Mouse (Mus musculus) embryonic facial prominence, embryonic 11.5 days (tissue): ENCODE data around the gene Zfp428. TPM values are rescaled to one million over a fixed set of nuclear protein-coding genes. Genes with fewer than 3 reads are reported as not detected.

Experiments
- ATAC-seq: fragments of 200-750 bp; cut with Nextera tagmentation; replicated peaks from 2 replicates; pipeline ENCODE4 v1.8.0; 2017; ENCODE audit warnings: low read depth; ENCODE audit not compliant: insufficient number of reproducible peaks, low FRiP score, low TSS enrichment
- DNase-seq: peaks from one replicate; pipeline ENCODE4 v3.0.0-alpha.2; 2015; ENCODE audit warnings: low spot score
- H3K27ac ChIP-seq: fragments of 300-500 bp; sonication (generic); replicated peaks from 2 replicates; pipeline ENCODE4 v1.5.1; 2014; ENCODE audit warnings: mild to moderate bottlenecking, low read depth, low read length, control low read depth
- H3K27me3 ChIP-seq: fragments of 300-500 bp; sonication (generic); 2 replicates; pipeline ENCODE4 v1.6.1; 2014; ENCODE audit warnings: mild to moderate bottlenecking, low read length, moderate library complexity, mixed read lengths; ENCODE audit not compliant: control insufficient read depth, insufficient read depth
- H3K36me3 ChIP-seq: fragments of 300-500 bp; sonication (generic); replicated peaks from 2 replicates; pipeline ENCODE4 v1.6.1; 2014; ENCODE audit warnings: low read depth, mild to moderate bottlenecking, low read length, moderate library complexity, mixed read lengths; ENCODE audit not compliant: control insufficient read depth, insufficient read depth
- H3K4me1 ChIP-seq: fragments of 300-500 bp; sonication (generic); 2 replicates; pipeline ENCODE4 v1.6.1; 2014; ENCODE audit warnings: low read length, mixed read lengths; ENCODE audit not compliant: control insufficient read depth, insufficient read depth
- H3K4me2 ChIP-seq: fragments of 300-500 bp; sonication (generic); 2 replicates; pipeline ENCODE4 v1.6.1; 2014; ENCODE audit warnings: low read depth, mild to moderate bottlenecking, control low read depth, low read length, moderate library complexity
- H3K4me3 ChIP-seq: fragments of 300-500 bp; sonication (generic); 2 replicates; pipeline ENCODE4 v1.5.1; 2014; ENCODE audit warnings: low read depth, low read length, control low read depth
- H3K9ac ChIP-seq: fragments of 300-500 bp; sonication (generic); replicated peaks from 2 replicates; pipeline ENCODE4 v1.6.1; 2014; ENCODE audit warnings: mild to moderate bottlenecking, control low read depth, low read length
- H3K9me3 ChIP-seq: fragments of 300-500 bp; sonication (generic); replicated peaks from 2 replicates; pipeline ENCODE4 v1.6.1; 2016; ENCODE audit warnings: mild to moderate bottlenecking, low read length, inconsistent platforms, mixed read lengths; ENCODE audit not compliant: control insufficient read depth
- WGBS: fragments of 180-500 bp; shearing (Covaris S2); extraction: QIAGEN DNeasy Blood & Tissue Kit; methylation state at CpG from one replicate; pipeline ENCODE4 v1.1.7; 2014; 5-methylcytosine and 5-hydroxymethylcytosine counted together
- polyA plus RNA-seq: library from polyadenylated mRNA; unstranded; fragments of >200 nt; fragmentation: Nextera tagmentation; extraction: Ambion mirVana; gene quantifications from 2 replicates; pipeline ENCODE4 v1.2.1, GENCODE M21; 2014

Gene Zfp428
- polyA plus RNA-seq, 1 experiment from 2014 or later: 52.5 TPM

DNA sequence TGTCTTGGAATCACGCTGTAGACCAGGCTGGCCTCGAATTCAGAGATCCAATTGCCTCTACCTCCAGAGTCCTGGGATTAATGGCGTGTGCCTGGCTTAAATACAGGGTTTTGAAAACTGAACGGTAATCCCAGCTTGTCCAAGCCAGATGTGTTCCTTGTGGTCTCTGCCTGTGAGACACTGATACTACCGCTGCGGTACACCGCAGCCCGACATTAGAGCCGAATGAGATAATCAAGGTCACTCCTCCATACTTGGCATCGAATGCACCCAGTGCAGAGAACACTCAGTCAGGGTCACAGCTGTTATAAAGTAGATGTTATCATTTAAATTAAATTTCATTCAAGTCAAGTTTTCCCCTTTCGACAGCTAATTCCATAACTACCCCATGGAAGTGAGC, 22.1 kb downstream of the Zfp428 start:
- peaks cover 6% of the 10 kb centered on the region for H3K27me3 ChIP-seq
- H3K4me1 ChIP-seq: no peaks in the 10 kb centered on the region
- no peak overlapping the region for H3K4me3 ChIP-seq
- WGBS: 89% methylated on average over 11 of the region's 11 CpGs
- no peak for DNase-seq
- H3K9ac ChIP-seq: no peak overlapping the region
- no peak overlapping the region for H3K27ac ChIP-seq
- H3K4me2 ChIP-seq: no peak overlapping the region
- no peaks in the 10 kb centered on the region for H3K9me3 ChIP-seq
- no peak for ATAC-seq
- peaks cover 3% of the 10 kb centered on the region for H3K36me3 ChIP-seq

DNA sequence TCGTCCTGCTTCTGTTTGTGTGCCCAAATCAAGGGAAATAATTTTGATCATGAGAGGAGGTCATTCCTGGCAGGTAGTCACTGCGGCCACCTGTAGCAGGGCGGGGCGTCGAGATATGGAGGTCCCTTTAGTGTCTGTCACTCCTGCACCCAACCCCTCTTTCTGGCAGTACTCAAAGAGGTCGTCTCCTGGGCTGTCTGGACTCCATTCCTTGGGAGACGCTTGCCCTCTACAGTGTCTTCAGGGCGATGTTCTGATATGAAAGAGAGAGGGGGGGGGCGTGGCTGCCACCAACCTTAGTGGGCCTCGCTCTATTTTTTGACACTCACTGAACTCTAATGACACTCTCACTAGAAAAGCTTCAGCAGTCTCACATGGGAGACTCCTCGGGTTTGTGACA, 22.8 kb downstream of the Zfp428 start:
- peak overlapping the region; percentile 47 for H3K4me3 ChIP-seq
- peaks cover 3% of the 10 kb centered on the region for H3K36me3 ChIP-seq
- peaks cover 6% of the 10 kb centered on the region for H3K27me3 ChIP-seq
- no peak overlapping the region for H3K27ac ChIP-seq
- peak overlapping the region; percentile 62 for H3K9ac ChIP-seq
- H3K4me2 ChIP-seq: peak overlapping the region; percentile 84
- H3K9me3 ChIP-seq: no peaks in the 10 kb centered on the region
- DNase-seq (no peak), ATAC-seq (no peak)
- peaks cover 3% of the 10 kb centered on the region; the same call in 1 of the 2 replicates for H3K4me1 ChIP-seq
- WGBS: 55% methylated on average over 11 of the region's 11 CpGs

DNA sequence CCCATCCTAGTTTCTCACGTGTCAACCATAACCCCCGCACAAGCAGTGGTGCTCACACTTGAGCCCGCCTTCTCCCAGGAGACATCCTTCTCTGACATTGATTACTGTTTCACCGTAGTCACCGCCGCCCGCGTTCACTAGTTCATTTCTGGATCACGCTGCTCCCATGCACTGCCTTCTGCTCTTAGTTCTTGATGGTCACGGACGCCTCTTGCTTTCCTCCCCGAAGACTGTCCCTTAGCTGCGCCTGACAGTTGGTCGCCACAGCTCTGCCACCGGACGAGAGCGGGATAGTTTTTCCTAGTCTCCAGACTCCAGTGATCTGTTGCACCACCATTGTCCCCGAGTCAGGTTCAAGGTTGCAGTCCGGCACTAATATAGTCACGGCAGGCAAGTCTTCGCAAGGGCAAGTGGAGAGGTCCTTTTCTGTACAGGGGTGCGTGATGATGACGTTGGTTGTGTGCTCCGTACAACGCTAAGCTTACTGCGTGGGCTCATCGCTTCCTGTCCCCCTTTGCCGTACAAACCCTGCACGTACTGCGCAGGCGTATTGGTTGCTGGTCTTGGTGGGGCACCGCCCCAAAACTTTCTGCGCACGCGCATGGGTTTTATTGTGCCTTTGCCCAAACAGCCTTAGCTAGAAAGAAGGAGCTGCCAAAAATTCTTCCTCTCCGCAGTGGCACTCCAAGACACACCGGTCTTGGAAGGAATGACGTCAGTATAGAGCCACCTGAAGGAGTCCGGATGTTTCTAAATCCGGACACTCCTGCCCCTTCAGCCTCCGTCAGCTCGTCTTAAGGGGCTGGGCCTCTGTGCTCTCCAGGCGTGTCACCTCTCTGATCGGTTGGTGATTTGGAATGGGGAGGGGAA, 23.5 kb downstream of the Zfp428 start, which contains the start of gene Irgq:
Gene Irgq (plus strand): TSS at position 628 of the 870 bp plus-strand sequence.
- H3K27me3 ChIP-seq: peaks cover 6% of the 10 kb centered on the region
- H3K27ac ChIP-seq: no peak within 1 kb of the TSS; the same call in 1 of the 2 replicates
- H3K36me3 ChIP-seq: peaks cover 3% of the 10 kb centered on the region
- no peaks in the 10 kb centered on the region for H3K9me3 ChIP-seq
- peak within 1 kb of the TSS; percentile 77 for H3K9ac ChIP-seq
- peak; percentile 90 for ATAC-seq
- peaks cover 3% of the 10 kb centered on the region; the same call in 1 of the 2 replicates for H3K4me1 ChIP-seq
- H3K4me2 ChIP-seq: peak within 1 kb of the TSS; percentile 84
- peak; percentile 100 for DNase-seq
- WGBS: under 1% methylated on average over 44 of the region's 44 CpGs
- peak within 1 kb of the TSS; percentile 47 for H3K4me3 ChIP-seq

DNA sequence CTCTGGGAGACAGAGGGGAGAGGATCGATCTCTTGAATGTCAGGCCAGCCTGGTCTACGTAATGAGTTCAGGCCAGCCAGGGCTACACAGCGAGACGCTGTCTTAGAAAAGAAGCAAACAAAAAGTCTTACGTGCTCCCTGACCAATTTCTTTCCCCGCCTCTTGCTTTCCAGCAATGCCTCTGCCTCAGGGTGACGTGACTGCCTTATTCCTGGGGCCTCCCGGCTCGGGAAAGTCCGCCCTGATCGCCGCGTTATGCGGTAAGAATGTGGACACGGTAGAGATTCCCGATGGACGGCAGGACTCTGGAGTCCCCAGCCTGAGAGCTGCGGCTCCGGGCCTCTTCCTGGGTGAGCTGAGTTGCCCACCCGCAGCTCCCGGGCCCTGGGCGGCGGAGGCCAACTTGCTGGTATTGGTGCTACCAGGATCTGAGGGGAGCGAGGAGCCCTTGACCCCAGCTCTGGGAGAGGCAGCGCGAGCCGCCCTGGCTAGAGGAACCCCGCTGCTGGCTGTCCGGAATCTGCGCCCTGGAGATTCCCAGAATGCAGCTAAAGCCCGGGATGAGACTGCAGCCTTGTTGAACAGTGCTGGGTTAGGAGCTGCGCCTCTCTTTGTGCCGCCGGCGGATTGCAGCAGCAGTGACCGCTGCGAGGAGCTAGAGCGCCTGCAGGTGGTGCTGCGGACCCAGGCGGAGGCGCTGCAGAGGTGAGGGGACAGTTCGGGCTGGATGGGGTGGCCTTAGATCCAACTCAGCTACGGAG, 24.6 kb downstream of the Zfp428 start:
- H3K4me3 ChIP-seq: peak overlapping the region; percentile 47
- peaks cover 6% of the 10 kb centered on the region for H3K27me3 ChIP-seq
- WGBS: under 1% methylated on average over 43 of the region's 43 CpGs
- H3K4me1 ChIP-seq: peaks cover 3% of the 10 kb centered on the region; the same call in 1 of the 2 replicates
- no peaks in the 10 kb centered on the region for H3K9me3 ChIP-seq
- peak; percentile 50 for ATAC-seq
- no peak overlapping the region for H3K27ac ChIP-seq
- peak; percentile 84 for DNase-seq
- H3K9ac ChIP-seq: peak overlapping the region; percentile 77
- peaks cover 3% of the 10 kb centered on the region for H3K36me3 ChIP-seq
- peak overlapping the region; percentile 84 for H3K4me2 ChIP-seq

DNA sequence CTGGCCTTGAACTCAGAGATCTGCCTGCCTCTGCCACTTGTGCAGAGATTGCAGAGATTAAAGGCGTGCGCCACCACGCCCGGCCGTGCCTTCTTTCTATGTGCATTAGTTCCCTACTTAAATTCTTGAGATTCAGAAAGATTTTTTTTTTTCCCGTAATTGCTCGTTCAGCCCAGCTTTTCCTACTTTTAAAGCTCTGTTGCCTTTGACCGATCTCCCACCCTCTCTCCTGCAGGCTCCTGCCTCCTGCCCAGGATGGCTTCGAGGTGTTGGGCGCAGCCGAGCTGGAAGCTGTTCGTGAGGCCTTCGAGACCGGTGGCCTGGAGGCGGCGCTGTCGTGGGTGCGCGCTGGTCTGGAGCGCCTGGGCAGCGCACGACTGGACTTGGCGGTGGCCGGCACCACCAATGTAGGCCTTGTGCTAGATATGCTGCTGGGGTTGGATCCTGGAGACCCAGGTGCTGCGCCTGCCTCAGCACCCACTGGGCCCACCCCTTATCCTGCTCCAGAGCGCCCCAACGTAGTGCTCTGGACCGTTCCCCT, 26.3 kb downstream of the Zfp428 start:
- DNase-seq (no peak), ATAC-seq (no peak)
- Histone ChIP-seq H3K9me3 (no peaks in the 10 kb centered on the region), H3K36me3 (peaks cover 3% of the 10 kb centered on the region), H3K4me1 (peaks cover 3% of the 10 kb centered on the region; the same call in 1 of the 2 replicates), H3K27ac (no peak overlapping the region), H3K9ac (no peak overlapping the region), H3K4me3 (no peak overlapping the region), H3K4me2 (peak overlapping the region; percentile 23; the same call in 1 of the 2 replicates), H3K27me3 (peaks cover 6% of the 10 kb centered on the region)
- 57% methylated on average over 28 of the region's 28 CpGs for WGBS

DNA sequence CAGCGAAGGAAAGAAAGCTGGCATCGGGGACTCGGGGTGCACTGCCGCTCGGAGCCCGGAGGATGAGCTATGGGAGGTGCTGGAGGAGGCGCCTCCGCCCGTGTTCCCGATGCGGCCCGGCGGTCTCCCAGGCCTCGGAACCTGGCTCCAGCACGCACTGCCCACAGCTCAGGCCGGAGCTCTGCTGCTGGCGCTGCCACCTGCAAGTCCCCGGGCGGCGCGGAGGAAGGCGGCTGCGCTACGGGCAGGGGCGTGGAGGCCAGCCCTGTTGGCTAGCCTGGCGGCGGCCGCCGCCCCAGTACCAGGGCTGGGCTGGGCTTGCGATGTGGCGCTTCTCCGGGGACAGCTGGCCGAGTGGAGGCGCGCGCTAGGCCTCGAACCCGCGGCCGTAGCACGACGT, 27.0 kb downstream of the Zfp428 start:
- Histone ChIP-seq H3K4me3 (no peak overlapping the region), H3K9me3 (no peaks in the 10 kb centered on the region), H3K9ac (no peak overlapping the region), H3K27me3 (peaks cover 6% of the 10 kb centered on the region), H3K36me3 (peaks cover 3% of the 10 kb centered on the region), H3K4me1 (peaks cover 3% of the 10 kb centered on the region; the same call in 1 of the 2 replicates), H3K27ac (no peak overlapping the region), H3K4me2 (peak overlapping the region; percentile 16; the same call in 1 of the 2 replicates)
- ATAC-seq (no peak), DNase-seq (no peak)
- 19% methylated on average over 42 of the region's 42 CpGs for WGBS

DNA sequence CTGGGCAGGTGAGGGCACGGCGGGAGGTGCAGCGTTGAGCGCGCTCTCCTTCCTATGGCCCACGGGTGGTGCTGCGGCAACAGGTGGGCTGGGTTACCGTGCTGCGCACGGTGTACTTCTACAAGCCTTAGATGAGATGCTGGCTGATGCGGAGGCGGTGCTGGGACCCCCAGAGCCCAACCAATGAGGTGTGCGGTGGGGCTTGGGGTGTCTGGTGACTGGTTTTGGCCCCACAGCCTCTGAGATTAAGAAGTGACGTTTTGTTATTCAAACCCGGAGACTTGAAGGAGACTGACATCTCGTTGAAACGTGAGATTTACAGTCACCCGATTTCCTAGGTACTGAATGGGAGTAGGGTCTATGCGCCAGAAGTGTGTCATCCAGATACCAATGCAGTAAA, 27.5 kb downstream of the Zfp428 start:
- WGBS: 23% methylated on average over 19 of the region's 19 CpGs
- Histone ChIP-seq H3K4me2 (peak overlapping the region; percentile 16; the same call in 1 of the 2 replicates), H3K9ac (no peak overlapping the region), H3K4me1 (peaks cover 3% of the 10 kb centered on the region; the same call in 1 of the 2 replicates), H3K27ac (no peak overlapping the region), H3K9me3 (no peaks in the 10 kb centered on the region), H3K27me3 (peaks cover 6% of the 10 kb centered on the region), H3K4me3 (no peak overlapping the region), H3K36me3 (peaks cover 3% of the 10 kb centered on the region)
- DNase-seq: no peak
- ATAC-seq: no peak
